Mouse (Mus musculus) heart, adult 2 months (tissue): ENCODE data around the gene Derl3. TPM values are rescaled to one million over a fixed set of nuclear protein-coding genes. Genes with fewer than 3 reads are reported as not detected.
A peak's percentile ranks its signal among the peaks of the same experiment; 100 is the strongest.

Source experiments
- DNase-seq, 2 experiments: peaks; one replicate each; pipeline ENCODE4 v3.0.0; 2021
- H3K27ac ChIP-seq: fragments of 200-600 bp; 2 replicates; pipeline ENCODE4 v1.8.1; 2022
- H3K27me3 ChIP-seq: fragments of 200-500 bp; 2 replicates; pipeline ENCODE4 v1.6.1; 2012; ENCODE audit warnings: mild to moderate bottlenecking, low read length, inconsistent platforms, mixed read lengths; ENCODE audit not compliant: control insufficient read depth, insufficient read depth
- H3K36me3 ChIP-seq: fragments of 200-500 bp; 2 replicates; pipeline ENCODE4 v1.6.1; 2012; ENCODE audit warnings: low read length, inconsistent platforms; ENCODE audit not compliant: control insufficient read depth, insufficient read depth
- H3K4me1 ChIP-seq: fragments of 200-500 bp; 2 replicates; pipeline ENCODE4 v1.6.1; 2011; ENCODE audit warnings: low read length; ENCODE audit not compliant: control insufficient read depth, insufficient read depth
- H3K4me3 ChIP-seq: fragments of 200-600 bp; 2 replicates; pipeline ENCODE4 v1.8.1; 2022
- H3K79me2 ChIP-seq: fragments of 200-500 bp; replicated peaks from 2 replicates; pipeline ENCODE4 v1.6.1; 2012; ENCODE audit warnings: mild to moderate bottlenecking, inconsistent platforms, low read length, moderate library complexity, mixed read lengths; ENCODE audit not compliant: control insufficient read depth, insufficient read depth
- H3K9ac ChIP-seq: fragments of 200-500 bp; 2 replicates; pipeline ENCODE4 v1.6.1; 2012; ENCODE audit warnings: low read depth, mild to moderate bottlenecking, control low read depth, inconsistent platforms, low read length, mixed read lengths
- CTCF ChIP-seq: fragments of 200-600 bp; IDR thresholded peaks from 2 replicates; pipeline ENCODE4 v1.8.1; 2022; ENCODE audit warnings: antibody characterized with exemption, mild to moderate bottlenecking, moderate library complexity
- EP300 ChIP-seq: fragments of 200-500 bp; IDR thresholded peaks from 2 replicates; pipeline ENCODE4 v1.6.1; 2011; ENCODE audit warnings: low read depth, low read length, control low read depth; ENCODE audit not compliant: insufficient read depth
- POLR2A ChIP-seq: fragments of 200-500 bp; IDR thresholded peaks from 2 replicates; pipeline ENCODE4 v1.6.1; 2011; ENCODE audit warnings: mild to moderate bottlenecking, low read depth, low read length, control low read depth; ENCODE audit not compliant: insufficient read depth
- WGBS: fragments of 180-500 bp; shearing (Covaris S2); methylation state at CpG from one replicate; pipeline ENCODE4 v1.1.7; 2018; 5-methylcytosine and 5-hydroxymethylcytosine counted together
- intact Hi-C: fragments of 180-260 bp; cut with DNase I; formaldehyde crosslinking; loops from one replicate; pipeline ENCODE4 v1.15.1; 2025
- polyA plus RNA-seq: library from polyadenylated mRNA; depleted of rRNA; stranded (reverse); fragments of >200 nt; gene quantifications from 2 replicates; pipeline ENCODE4 v1.2.3, GENCODE M21; 2012; rRNA removed
- total RNA-seq, 2 experiments: library from RNA; stranded (reverse); gene quantifications; 2 replicates each; pipeline ENCODE4 v1.2.3; 2021

Derl3 gene
- total and polyA plus RNA-seq, 3 experiments, result 0.50 to 1.0 (median 0.65) TPM

- no peak for TF ChIP-seq POLR2A
- TF ChIP-seq CTCF, result no peak
- no peak for TF ChIP-seq EP300
- WGBS, result 93% methylated on average over 7 of the region's 7 CpGs
- Histone ChIP-seq H3K36me3 (no peaks in the 10 kb centered on the region), H3K9ac (no peak overlapping the region), H3K79me2 (no peaks in the 10 kb centered on the region), H3K4me3 (no peak overlapping the region), H3K27ac (no peak overlapping the region), H3K27me3 (no peaks in the 10 kb centered on the region), H3K4me1 (peaks cover 2% of the 10 kb centered on the region; the same call in 1 of the 2 replicates)
- intact Hi-C loops, result no loop called here
- DNase-seq, result peak in 1 of 2 experiments; percentile 11
Observed at GRCm38 (mm10) chr10:75945213-75945612, 52.0 kb downstream of the Derl3 start.

Other genes with a start within 250 kb of the Derl3 start
- 1 to 10 TPM; 1.3 to 1.8 TPM for gene Susd2, start 249.4 kb upstream of the Derl3 start, total RNA-seq
- gene Susd2, start 249.4 kb upstream of the Derl3 start, polyA plus RNA-seq, result 4.3 TPM in 2 replicates
- gene Cabin1, start 129.1 kb upstream of the Derl3 start, total RNA-seq, result 10 to 100 TPM; 13.6 to 19.9 TPM
- 17.9 and 21.1 TPM in 2 replicates for gene Cabin1, start 129.1 kb upstream of the Derl3 start, polyA plus RNA-seq
- 100 to 1,000 TPM in 1 of 2 experiments, 10 to 100 TPM in 1; 89.2 to 110 TPM for gene Ddt, start 120.0 kb upstream of the Derl3 start, total RNA-seq
- gene Ddt, start 120.0 kb upstream of the Derl3 start, polyA plus RNA-seq, result 90.1 and 116 TPM in 2 replicates
- gene Gm20441, start 112.5 kb upstream of the Derl3 start, total RNA-seq, result not detected
- not detected in 2 replicates for gene Gm20441, start 112.5 kb upstream of the Derl3 start, polyA plus RNA-seq
- gene Gstt3, start 112.0 kb upstream of the Derl3 start, total RNA-seq, result 1 to 10 TPM; 2.9 to 5.7 TPM
- 7.1 and 9.0 TPM in 2 replicates for gene Gstt3, start 112.0 kb upstream of the Derl3 start, polyA plus RNA-seq
- 10 to 100 TPM; 15.8 to 16.8 TPM for gene Gstt1, start 94.8 kb upstream of the Derl3 start, total RNA-seq
- 52.1 and 58.5 TPM in 2 replicates for gene Gstt1, start 94.8 kb upstream of the Derl3 start, polyA plus RNA-seq
- gene Gstt4, start 70.9 kb upstream of the Derl3 start, total RNA-seq, result not detected
- 0.29 and 0.44 TPM in 2 replicates for gene Gstt4, start 70.9 kb upstream of the Derl3 start, polyA plus RNA-seq
- 10 to 100 TPM in 1 of 2 experiments, 1 to 10 TPM in 1; 8.0 to 12.8 TPM for gene Gstt2, start 56.0 kb upstream of the Derl3 start, total RNA-seq
- gene Gstt2, start 56.0 kb upstream of the Derl3 start, polyA plus RNA-seq, result 53.4 and 69.1 TPM in 2 replicates
- 100 to 1,000 TPM; 200 to 220 TPM for gene Mif, start 33.2 kb upstream of the Derl3 start, total RNA-seq
- gene Mif, start 33.2 kb upstream of the Derl3 start, polyA plus RNA-seq, result 375 and 556 TPM in 2 replicates
- gene Smarcb1, start 28.2 kb downstream of the Derl3 start, total RNA-seq, result 10 to 100 TPM; 21.1 to 23.3 TPM
- 19.6 and 20.0 TPM in 2 replicates for gene Smarcb1, start 28.2 kb downstream of the Derl3 start, polyA plus RNA-seq
- 1,000 to 10,000 TPM; 1,811 to 2,042 TPM for gene Chchd10, start 39.7 kb downstream of the Derl3 start, total RNA-seq
- 1,155 and 2,061 TPM in 2 replicates for gene Chchd10, start 39.7 kb downstream of the Derl3 start, polyA plus RNA-seq
- gene Mmp11, start 43.1 kb downstream of the Derl3 start, total RNA-seq, result 1 to 10 TPM; 4.7 to 5.4 TPM
- gene Mmp11, start 43.1 kb downstream of the Derl3 start, polyA plus RNA-seq, result 15.6 and 15.7 TPM in 2 replicates
- gene Gm867, start 47.3 kb downstream of the Derl3 start, total RNA-seq, result not detected
- gene Gm867, start 47.3 kb downstream of the Derl3 start, polyA plus RNA-seq, result 0.76 TPM in 1 of 2 replicates, not detected in the other
- gene Vpreb3, start 49.6 kb downstream of the Derl3 start, total RNA-seq, result not detected
- 1.1 and 5.9 TPM in 2 replicates for gene Vpreb3, start 49.6 kb downstream of the Derl3 start, polyA plus RNA-seq
- not detected for gene Gm5134, start 61.1 kb downstream of the Derl3 start, total RNA-seq
- gene Gm5134, start 61.1 kb downstream of the Derl3 start, polyA plus RNA-seq, result not detected in 2 replicates
- 1 to 10 TPM; 5.0 to 6.7 TPM for gene Zfp280b, start 139.2 kb downstream of the Derl3 start, total RNA-seq
- 3.7 and 7.0 TPM in 2 replicates for gene Zfp280b, start 139.2 kb downstream of the Derl3 start, polyA plus RNA-seq
- not detected for gene Slc5a4b, start 217.5 kb downstream of the Derl3 start, total RNA-seq
- gene Slc5a4b, start 217.5 kb downstream of the Derl3 start, polyA plus RNA-seq, result not detected in 2 replicates